Mouse (Mus musculus) cerebellum, adult 8-10 months (tissue): ENCODE measurements around the gene Rab40b.
A peak's percentile ranks its signal among the peaks of the same experiment; 100 is the strongest.
"Not testable (repeated sequence)": the region's sequence is repeated elsewhere in the genome, so short reads cannot be mapped to it uniquely, and the experiment has no call there.

Experiments
- DNase-seq: peaks from one replicate; pipeline ENCODE4 v3.0.0; 2022

Gene Rab40b

GRCm38 (mm10) chr11:121367170-121367707, 20.8 kb downstream of the Rab40b start:
- DNase-seq = no peak

GRCm38 (mm10) chr11:121362212-121362611, 25.8 kb downstream of the Rab40b start:
- DNase-seq = no peak

GRCm38 (mm10) chr11:121354091-121354707, 33.9 kb downstream of the Rab40b start, which contains the start of gene Wdr45b:
Gene Wdr45b (minus strand): TSS chr11:121354445.
- peak; percentile 98 for DNase-seq

GRCm38 (mm10) chr11:121353326-121354090, 34.5 kb downstream of the Rab40b start:
- DNase-seq = peak; percentile 33

GRCm38 (mm10) chr11:121348727-121349126, 39.3 kb downstream of the Rab40b start:
- not testable (repeated sequence) for DNase-seq

GRCm38 (mm10) chr11:121348166-121348565, 39.9 kb downstream of the Rab40b start:
- DNase-seq = no peak

GRCm38 (mm10) chr11:121347036-121347435, 41.0 kb downstream of the Rab40b start:
- DNase-seq = no peak

- not testable (repeated sequence) for DNase-seq
These were observed 45.6 kb downstream of the Rab40b start for GRCm38 (mm10) chr11:121342423-121342822.

- DNase-seq = no peak
These were observed 47.8 kb downstream of the Rab40b start for GRCm38 (mm10) chr11:121340287-121340686.

GRCm38 (mm10) chr11:121339647-121340046, 48.4 kb downstream of the Rab40b start:
- DNase-seq = no peak

- DNase-seq = no peak
These were observed 56.4 kb downstream of the Rab40b start for GRCm38 (mm10) chr11:121331641-121332040.

GRCm38 (mm10) chr11:121328619-121329018, 59.4 kb downstream of the Rab40b start:
- DNase-seq = no peak

GRCm38 (mm10) chr11:121328206-121328605, 59.8 kb downstream of the Rab40b start:
- DNase-seq = no peak

GRCm38 (mm10) chr11:121326681-121327080, 61.4 kb downstream of the Rab40b start:
- DNase-seq = no peak

- DNase-seq = no peak
These were observed 62.0 kb downstream of the Rab40b start for GRCm38 (mm10) chr11:121326034-121326433.

- not testable (repeated sequence) for DNase-seq
These were observed 80.3 kb downstream of the Rab40b start for GRCm38 (mm10) chr11:121307712-121308111.

GRCm38 (mm10) chr11:121306608-121307007, 81.4 kb downstream of the Rab40b start:
- no peak for DNase-seq
